Mouse (Mus musculus) C2C12 (cell line): ENCODE data around the gene Lztr1.

ENCODE experiments used
- CTCF ChIP-seq: IDR thresholded peaks from one replicate; pipeline ENCODE4 v1.5.1; 2011; ENCODE audit not compliant: control insufficient read depth, insufficient read depth, insufficient read length
- MAX ChIP-seq: IDR thresholded peaks from one replicate; pipeline ENCODE4 v1.6.1; 2011; ENCODE audit warnings: mild to moderate bottlenecking, control low read depth
- MYOD1 ChIP-seq: IDR thresholded peaks from one replicate; pipeline ENCODE4 v1.6.1; 2011; ENCODE audit warnings: low read depth; ENCODE audit not compliant: control insufficient read depth, insufficient read length
- MYOG ChIP-seq: IDR thresholded peaks from one replicate; pipeline ENCODE4 v1.6.1; 2011; ENCODE audit not compliant: control insufficient read depth, insufficient read length; ENCODE audit errors: extremely low read depth

GRCm38 (mm10) chr16:17566186-17566585, 57.7 kb downstream of the Lztr1 start:
- TF ChIP-seq MAX (no peak), CTCF (no peak), MYOD1 (no peak), MYOG (no peak)
